Mouse (Mus musculus): ENCODE data around the gene Ccna1. TPM values are rescaled to one million over a fixed set of nuclear protein-coding genes. Genes with fewer than 3 reads are reported as not detected.

Ccna1 gene
- 2.7 and 3.3 TPM in 2 replicates for polyA plus RNA-seq (2014; fragmentation: Nextera tagmentation; extraction: Ambion mirVana)

DNA sequence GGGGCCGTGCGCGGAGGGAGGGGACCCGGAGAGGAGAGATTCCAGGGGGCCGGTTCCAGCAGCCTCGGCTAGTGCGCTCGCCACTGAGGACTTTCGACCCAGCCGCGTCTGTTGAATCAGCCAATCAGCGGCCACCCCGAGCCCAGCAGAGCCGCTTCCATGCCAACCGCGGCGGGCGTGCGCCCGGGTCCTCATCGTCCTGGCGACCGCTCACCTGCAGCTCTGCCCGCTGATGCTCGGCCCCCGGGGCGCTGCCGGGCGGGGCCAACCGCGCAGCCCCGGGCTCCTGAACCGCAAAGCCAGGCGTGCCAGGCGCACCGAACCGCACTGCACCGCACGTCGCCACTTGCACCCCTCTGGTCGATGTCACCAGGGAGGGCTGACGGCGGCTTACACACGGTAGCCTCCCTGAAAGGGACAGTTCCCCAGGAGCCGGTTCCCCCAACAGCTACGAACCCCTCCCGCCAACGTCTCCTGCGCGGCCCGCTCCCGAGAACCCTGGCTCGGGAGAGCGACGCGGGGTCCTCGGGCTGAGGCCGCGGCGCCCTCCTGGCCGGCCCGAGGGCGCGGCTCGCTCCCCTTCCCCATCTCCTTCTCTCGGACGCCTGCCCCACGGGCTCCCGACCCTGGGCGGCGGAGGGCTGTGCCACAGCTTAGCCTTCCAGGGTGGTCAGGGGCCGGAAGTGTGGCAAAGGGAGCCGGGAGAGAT, at the start of gene Ccna1:
Gene Ccna1 (minus strand): TSS at position 464 of the 709 bp plus-strand sequence.
- Histone ChIP-seq H3K36me3 (ENCODE audit: control insufficient read depth, insufficient read depth, low read length) (no peaks in the 10 kb centered on the region), H3K9me3 (ENCODE audit: control insufficient read depth, low read depth, low read length) (no peaks in the 10 kb centered on the region), H3K9ac (replicated peaks; ENCODE audit: low read depth, low read length) (no peak within 1 kb of the TSS; the same call in 1 of the 2 replicates), H3K4me2 (replicated peaks; ENCODE audit: low read depth, low read length) (peak within 1 kb of the TSS; percentile 95), H3K27me3 (ENCODE audit: control insufficient read depth, insufficient read depth, low read length) (no peaks in the 10 kb centered on the region), H3K27ac (ENCODE audit: low read length) (no peak within 1 kb of the TSS), H3K4me3 (ENCODE audit: low read depth, low read length) (peak within 1 kb of the TSS; percentile 46), H3K4me1 (ENCODE audit: control insufficient read depth, insufficient read depth, low read length) (peaks cover 2% of the 10 kb centered on the region; the same call in 1 of the 2 replicates)
- peak; percentile 94 for ATAC-seq (ENCODE audit: insufficient number of reproducible peaks, insufficient read depth, low FRiP score, low read depth)
- WGBS, result under 1% methylated on average over 70 of the region's 73 CpGs

DNA sequence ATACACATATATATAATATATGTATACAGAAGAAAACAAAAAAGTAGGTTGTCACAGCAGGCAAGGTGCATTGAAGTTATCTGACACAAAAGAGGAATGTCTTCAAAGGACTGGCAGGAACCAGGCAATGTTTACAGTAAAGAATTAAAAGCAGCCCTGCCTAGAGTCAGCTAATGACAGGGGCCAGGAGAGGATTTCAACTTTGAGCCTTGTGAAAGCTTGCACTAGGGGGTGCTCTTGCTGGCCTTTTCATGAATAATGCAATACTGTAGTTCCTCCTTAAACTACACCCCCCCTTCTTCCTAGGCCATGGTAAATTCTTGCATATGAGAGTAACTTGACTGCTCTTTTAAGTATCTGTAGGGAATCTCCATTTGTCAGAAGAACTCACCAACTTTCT, 45.8 kb upstream of the Ccna1 start:
- ATAC-seq (ENCODE audit: insufficient number of reproducible peaks, insufficient read depth, low FRiP score, low read depth), result no peak
- H3K9ac ChIP-seq (replicated peaks; ENCODE audit: low read depth, low read length), result no peak overlapping the region
- H3K9me3 ChIP-seq (ENCODE audit: control insufficient read depth, low read depth, low read length), result no peaks in the 10 kb centered on the region
- no peak overlapping the region for H3K4me2 ChIP-seq (replicated peaks; ENCODE audit: low read depth, low read length)
- H3K4me3 ChIP-seq (ENCODE audit: low read depth, low read length), result no peak overlapping the region
- H3K27ac ChIP-seq (ENCODE audit: low read length), result no peak overlapping the region
- H3K4me1 ChIP-seq (ENCODE audit: control insufficient read depth, insufficient read depth, low read length), result no peaks in the 10 kb centered on the region
- H3K27me3 ChIP-seq (ENCODE audit: control insufficient read depth, insufficient read depth, low read length), result no peaks in the 10 kb centered on the region
- no peaks in the 10 kb centered on the region for H3K36me3 ChIP-seq (ENCODE audit: control insufficient read depth, insufficient read depth, low read length)

DNA sequence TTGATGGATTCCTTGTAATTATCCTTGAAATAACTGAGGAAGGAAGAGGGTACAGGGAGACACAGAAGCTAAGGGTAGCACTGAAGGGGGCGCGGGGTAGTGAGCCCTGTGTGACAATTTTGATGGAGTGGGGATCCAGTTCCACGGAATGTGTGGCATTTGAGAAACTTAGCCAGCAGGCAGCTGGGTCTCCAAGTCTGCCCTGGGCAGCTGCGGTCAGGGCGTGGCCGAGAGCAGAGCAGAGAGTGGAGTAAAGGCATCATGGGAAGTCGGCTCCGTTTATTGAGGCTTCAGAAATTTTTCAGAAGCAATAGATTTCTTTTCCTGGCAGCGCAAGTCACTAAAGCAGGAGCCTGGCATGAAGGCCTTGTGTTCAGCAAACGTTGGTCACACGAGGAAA, 43.7 kb upstream of the Ccna1 start:
- 46% methylated on average over 11 of the region's 11 CpGs for WGBS
- ATAC-seq (ENCODE audit: insufficient number of reproducible peaks, insufficient read depth, low FRiP score, low read depth), result no peak
- no peaks in the 10 kb centered on the region for H3K4me1 ChIP-seq (ENCODE audit: control insufficient read depth, insufficient read depth, low read length)

DNA sequence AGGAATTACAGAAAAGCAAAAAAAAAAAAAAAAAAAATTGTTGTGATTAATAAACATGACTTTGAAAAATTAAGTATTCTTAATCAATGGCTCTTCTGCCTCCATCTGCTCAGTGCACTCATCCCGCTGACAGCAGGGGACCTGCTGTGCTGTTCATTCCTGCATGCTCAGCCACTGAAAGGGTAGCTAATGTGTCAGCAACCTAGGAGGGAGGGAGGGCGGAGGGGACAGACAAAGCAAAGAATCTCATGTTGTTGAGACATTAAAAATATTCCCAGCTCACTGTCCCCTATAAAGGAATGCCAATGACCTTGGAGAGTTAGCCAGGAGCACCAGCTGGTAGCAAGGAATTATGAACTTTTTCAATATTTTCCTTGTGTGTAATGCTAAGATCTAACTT, 42.7 kb upstream of the Ccna1 start:
- Histone ChIP-seq H3K9me3 (ENCODE audit: control insufficient read depth, low read depth, low read length) (no peaks in the 10 kb centered on the region), H3K9ac (replicated peaks; ENCODE audit: low read depth, low read length) (no peak overlapping the region), H3K4me2 (replicated peaks; ENCODE audit: low read depth, low read length) (no peak overlapping the region), H3K27ac (ENCODE audit: low read length) (no peak overlapping the region), H3K4me1 (ENCODE audit: control insufficient read depth, insufficient read depth, low read length) (no peaks in the 10 kb centered on the region), H3K4me3 (ENCODE audit: low read depth, low read length) (no peak overlapping the region), H3K27me3 (ENCODE audit: control insufficient read depth, insufficient read depth, low read length) (no peaks in the 10 kb centered on the region), H3K36me3 (ENCODE audit: control insufficient read depth, insufficient read depth, low read length) (no peaks in the 10 kb centered on the region)
- 69% methylated on average over 2 of the region's 2 CpGs for WGBS
- no peak for ATAC-seq (ENCODE audit: insufficient number of reproducible peaks, insufficient read depth, low FRiP score, low read depth)

More for the DNA sequence above, 43.7 kb upstream of the Ccna1 start:
- H3K27ac ChIP-seq (ENCODE audit: low read length), result no peak overlapping the region
- no peak overlapping the region for H3K4me3 ChIP-seq (ENCODE audit: low read depth, low read length)
- no peak overlapping the region for H3K4me2 ChIP-seq (replicated peaks; ENCODE audit: low read depth, low read length)
- H3K9me3 ChIP-seq (ENCODE audit: control insufficient read depth, low read depth, low read length), result no peaks in the 10 kb centered on the region
- H3K9ac ChIP-seq (replicated peaks; ENCODE audit: low read depth, low read length), result no peak overlapping the region
- no peaks in the 10 kb centered on the region for H3K36me3 ChIP-seq (ENCODE audit: control insufficient read depth, insufficient read depth, low read length)
- H3K27me3 ChIP-seq (ENCODE audit: control insufficient read depth, insufficient read depth, low read length), result no peaks in the 10 kb centered on the region

DNA sequence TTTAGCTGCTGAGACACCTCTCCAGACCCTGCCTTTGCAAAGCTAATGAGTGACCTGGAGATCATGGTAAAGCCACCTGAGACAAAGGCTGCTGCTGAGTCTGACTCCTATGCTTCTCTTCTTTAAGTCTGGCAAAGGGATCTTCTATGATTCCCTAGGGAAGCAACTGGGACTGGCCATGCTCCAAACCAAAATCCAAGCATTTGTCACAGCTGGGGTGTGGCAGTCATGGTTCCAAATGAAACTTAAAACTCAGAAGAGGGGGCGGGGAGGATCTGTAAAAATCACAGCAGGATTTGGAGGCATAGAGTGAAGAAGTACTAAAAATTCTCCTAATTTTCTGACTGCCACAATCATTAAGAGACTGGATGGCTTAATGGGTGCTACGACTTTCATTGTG, 41.9 kb upstream of the Ccna1 start:
- Histone ChIP-seq H3K36me3 (ENCODE audit: control insufficient read depth, insufficient read depth, low read length) (no peaks in the 10 kb centered on the region), H3K4me3 (ENCODE audit: low read depth, low read length) (no peak overlapping the region), H3K27me3 (ENCODE audit: control insufficient read depth, insufficient read depth, low read length) (no peaks in the 10 kb centered on the region), H3K9me3 (ENCODE audit: control insufficient read depth, low read depth, low read length) (no peaks in the 10 kb centered on the region), H3K9ac (replicated peaks; ENCODE audit: low read depth, low read length) (no peak overlapping the region), H3K27ac (ENCODE audit: low read length) (no peak overlapping the region), H3K4me2 (replicated peaks; ENCODE audit: low read depth, low read length) (no peak overlapping the region), H3K4me1 (ENCODE audit: control insufficient read depth, insufficient read depth, low read length) (no peaks in the 10 kb centered on the region)
- ATAC-seq (ENCODE audit: insufficient number of reproducible peaks, insufficient read depth, low FRiP score, low read depth), result no peak
- 90% methylated on average over 2 of the region's 2 CpGs for WGBS

DNA sequence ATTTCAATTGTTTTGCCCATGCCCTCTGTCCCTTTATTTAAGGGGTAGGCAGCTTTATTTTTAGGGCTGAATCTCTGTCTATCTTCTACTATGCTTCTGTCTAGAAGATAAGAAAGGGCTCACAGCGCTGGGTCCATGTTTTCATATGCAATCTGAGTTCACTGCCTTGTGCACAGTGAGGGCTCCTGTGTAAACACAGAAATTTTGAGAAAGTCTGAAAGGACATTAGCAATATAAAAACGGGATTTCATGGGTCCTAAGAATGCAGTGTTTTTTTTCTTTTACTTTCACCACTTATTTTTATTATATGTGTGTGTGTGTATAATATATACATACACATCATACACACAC, 41.3 kb upstream of the Ccna1 start:
- ATAC-seq (ENCODE audit: insufficient number of reproducible peaks, insufficient read depth, low FRiP score, low read depth), result no peak
- whole genome bisulfite sequencing, result 64% methylated on average over 2 of the region's 2 CpGs
- Histone ChIP-seq H3K4me2 (replicated peaks; ENCODE audit: low read depth, low read length) (no peak overlapping the region), H3K4me3 (ENCODE audit: low read depth, low read length) (no peak overlapping the region), H3K9me3 (ENCODE audit: control insufficient read depth, low read depth, low read length) (no peaks in the 10 kb centered on the region), H3K36me3 (ENCODE audit: control insufficient read depth, insufficient read depth, low read length) (no peaks in the 10 kb centered on the region), H3K4me1 (ENCODE audit: control insufficient read depth, insufficient read depth, low read length) (no peaks in the 10 kb centered on the region), H3K9ac (replicated peaks; ENCODE audit: low read depth, low read length) (no peak overlapping the region), H3K27me3 (ENCODE audit: control insufficient read depth, insufficient read depth, low read length) (no peaks in the 10 kb centered on the region), H3K27ac (ENCODE audit: low read length) (peak overlapping the region; percentile 70)

DNA sequence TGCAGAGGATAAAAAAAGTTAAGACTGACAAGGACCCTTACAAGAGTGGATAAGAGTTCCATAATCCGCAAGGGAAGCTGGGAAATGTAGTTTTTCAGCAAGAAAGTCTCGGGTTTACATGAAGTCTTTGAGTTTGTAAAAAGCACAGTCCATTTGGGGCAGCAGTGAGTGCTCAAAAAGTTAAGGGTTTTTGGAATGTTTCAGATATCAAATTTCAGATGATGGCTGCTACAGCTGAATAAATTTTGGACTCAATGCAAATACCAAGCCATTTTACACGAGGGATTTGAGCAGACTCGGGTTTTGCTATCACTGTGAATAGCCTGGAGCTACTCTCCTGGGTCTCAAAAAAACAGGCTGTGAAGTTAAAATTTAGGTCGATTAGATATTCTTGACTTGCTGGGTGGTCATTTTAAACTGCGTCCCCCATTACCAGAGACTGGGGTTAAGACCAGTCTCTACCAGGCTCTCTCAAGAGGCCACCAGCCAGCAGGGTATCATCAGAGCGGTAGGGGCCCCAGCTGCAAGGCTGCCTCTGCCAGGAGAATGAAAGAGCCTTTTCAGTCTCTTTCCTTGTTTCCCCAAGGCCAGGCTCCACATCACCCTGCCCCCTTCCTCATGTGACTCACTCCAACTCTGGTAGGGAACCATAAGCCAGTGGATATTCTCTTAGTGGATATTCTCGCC, 40.8 kb upstream of the Ccna1 start:
- Histone ChIP-seq H3K9ac (replicated peaks; ENCODE audit: low read depth, low read length) (no peak overlapping the region), H3K27ac (ENCODE audit: low read length) (peak overlapping the region; percentile 70), H3K4me1 (ENCODE audit: control insufficient read depth, insufficient read depth, low read length) (no peaks in the 10 kb centered on the region), H3K4me2 (replicated peaks; ENCODE audit: low read depth, low read length) (0 out of 2 replicates have a peak overlapping the region, but pooled peaks have one; percentile 14), H3K36me3 (ENCODE audit: control insufficient read depth, insufficient read depth, low read length) (no peaks in the 10 kb centered on the region), H3K9me3 (ENCODE audit: control insufficient read depth, low read depth, low read length) (no peaks in the 10 kb centered on the region), H3K27me3 (ENCODE audit: control insufficient read depth, insufficient read depth, low read length) (no peaks in the 10 kb centered on the region), H3K4me3 (ENCODE audit: low read depth, low read length) (no peak overlapping the region)
- peak; percentile 76 for ATAC-seq (ENCODE audit: insufficient number of reproducible peaks, insufficient read depth, low FRiP score, low read depth)
- 36% methylated on average over 8 of the region's 8 CpGs for WGBS

DNA sequence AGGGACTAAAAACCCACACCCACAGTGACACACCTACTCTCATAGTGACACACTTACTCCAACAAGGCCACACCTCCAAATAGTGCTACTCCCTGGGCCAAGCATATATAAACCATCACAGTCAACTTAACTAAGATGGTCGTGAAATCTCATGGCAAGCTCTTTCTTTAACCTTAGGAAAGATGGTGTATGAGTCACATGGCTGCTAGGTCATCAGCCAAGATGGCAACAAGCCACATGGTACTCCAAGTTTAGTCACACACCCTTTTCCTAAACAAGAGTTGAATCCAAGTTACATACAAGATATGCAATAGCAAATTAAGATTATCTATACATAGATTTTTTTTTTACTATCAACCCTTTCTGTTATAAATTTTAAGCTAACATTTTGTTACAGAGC, 37.9 kb upstream of the Ccna1 start:
- Histone ChIP-seq H3K9ac (replicated peaks; ENCODE audit: low read depth, low read length) (no peak overlapping the region), H3K27ac (ENCODE audit: low read length) (no peak overlapping the region), H3K4me3 (ENCODE audit: low read depth, low read length) (no peak overlapping the region), H3K9me3 (ENCODE audit: control insufficient read depth, low read depth, low read length) (no peaks in the 10 kb centered on the region), H3K4me1 (ENCODE audit: control insufficient read depth, insufficient read depth, low read length) (no peaks in the 10 kb centered on the region), H3K4me2 (replicated peaks; ENCODE audit: low read depth, low read length) (no peak overlapping the region), H3K27me3 (ENCODE audit: control insufficient read depth, insufficient read depth, low read length) (no peaks in the 10 kb centered on the region), H3K36me3 (ENCODE audit: control insufficient read depth, insufficient read depth, low read length) (no peaks in the 10 kb centered on the region)
- no peak for ATAC-seq (ENCODE audit: insufficient number of reproducible peaks, insufficient read depth, low FRiP score, low read depth)
- 81% methylated on average over 1 of the region's 1 CpGs for WGBS

Data from stomach, embryonic 14.5 days (tissue).